Mouse (Mus musculus): ENCODE results near the gene AI661453.

- TF ChIP-seq UBTF (IDR thresholded peaks at IDR 0.05; ENCODE audit: borderline replicate concordance, insufficient read depth, low read depth, low read length) = no peak
- TF ChIP-seq CHD1 (IDR thresholded peaks at IDR 0.05; ENCODE audit: low read depth, low read length) = no peak
- no peak for TF ChIP-seq GATA1 (IDR thresholded peaks at IDR 0.05; ENCODE audit: low read depth, low read length)
- no peak for TF ChIP-seq CTCF (IDR thresholded peaks at IDR 0.05 in 2 of 3, conservative IDR thresholded peaks at IDR 0.05 in 1 of 3; ENCODE audit: control insufficient read depth in 1 of 3, insufficient read depth in 1 of 3, low read depth in 2 of 3, low read length in 3 of 3, poor library complexity in 1 of 3, severe bottlenecking in 1 of 3)
These were observed 70.3 kb downstream of the AI661453 start for GRCm38 (mm10) chr17:47506697-47507096.
